Mouse (Mus musculus) kidney, adult 2 months (tissue): Measurements from ENCODE around the gene Srgap1.

ENCODE experiments used
- CTCF ChIP-seq: fragments of 200-500 bp; conservative IDR thresholded peaks from 2 replicates; pipeline ENCODE4 v1.5.1; 2011; ENCODE audit warnings: low read depth, mild to moderate bottlenecking, control low read depth, low read length, moderate library complexity, mixed read lengths; ENCODE audit not compliant: insufficient read depth, insufficient read length
- POLR2A ChIP-seq: fragments of 200-500 bp; IDR thresholded peaks from one replicate; pipeline ENCODE4 v1.6.1; 2011; ENCODE audit warnings: low read depth, low read length, control low read depth

DNA sequence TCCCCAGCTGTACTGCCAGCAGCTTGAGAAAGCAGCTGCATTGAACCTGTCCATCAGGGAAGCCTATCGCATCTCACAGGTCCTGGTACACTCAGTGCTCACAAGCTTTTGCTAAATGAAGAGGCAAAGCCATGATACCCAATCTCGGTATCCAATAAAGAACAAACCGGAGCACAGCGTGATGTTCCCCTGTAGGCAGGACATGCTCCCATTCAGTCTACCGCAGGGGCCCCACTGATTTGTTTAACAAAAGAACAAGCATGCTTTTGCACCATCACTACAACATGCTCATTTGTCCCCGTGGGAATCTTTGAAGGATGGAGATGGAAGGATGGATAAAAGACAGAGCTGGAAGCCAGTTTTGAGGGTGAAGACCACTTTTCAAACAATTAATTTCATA lies 257.0 kb downstream of the Srgap1 start:
- TF ChIP-seq CTCF (no peak), POLR2A (no peak)
